In genomic region chr2:13010460-13011341, GRCm38 (mm10) we compare ENCODE assay signal across 8 mouse cellular contexts. TPM values are rescaled to one million over a fixed set of nuclear protein-coding genes. Genes with fewer than 3 reads are reported as not detected.
DNase-seq lines count a peak whose midpoint lies in the region; ATAC-seq and TF ChIP-seq lines count a peak whose summit lies in the region.

No protein-coding gene starts in this region.

- H3K4me1 ChIP-seq in forebrain, embryonic 11.5 days (replicated peaks; ENCODE audit: control insufficient read depth, insufficient read depth, low read length) = peaks cover 6% of the 10 kb centered on the region; the same call in 1 of the 2 replicates
- peaks cover 24% of the 10 kb centered on the region for H3K4me1 ChIP-seq in heart, postnatal 0 days (ENCODE audit: control insufficient read depth, insufficient read depth)
- peaks cover 2% of the 10 kb centered on the region for H3K4me1 ChIP-seq in liver, embryonic 16.5 days (ENCODE audit: control insufficient read depth, low read depth, low read length)

- H3K27ac ChIP-seq in forebrain, embryonic 11.5 days (ENCODE audit: low read depth, low read length) = no peak overlapping the region
- no peak overlapping the region for H3K27ac ChIP-seq in heart, postnatal 0 days (ENCODE audit: low read depth)
- H3K27ac ChIP-seq in liver, embryonic 16.5 days (ENCODE audit: low read length) = no peak overlapping the region

- peak; percentile 22 for DNase-seq in urinary bladder, adult 2 months (ENCODE audit: low spot score)
- no peak for DNase-seq in urinary bladder, postnatal 10 days (ENCODE audit: low spot score)
- DNase-seq in forebrain, embryonic 11.5 days (ENCODE audit: low spot score) = peak; percentile 80
- DNase-seq in heart, postnatal 0 days (ENCODE audit: low spot score) = no peak
- peak; percentile 35 to 61 for DNase-seq in kidney, postnatal 25 days
- DNase-seq in retina, embryonic 14.5 days (ENCODE audit: low spot score) = peak; percentile 62
- DNase-seq in T-cell, adult 2 months (ENCODE audit: low spot score) = no peak

- WGBS in forebrain, embryonic 11.5 days = under 1% methylated on average over 73 of the region's 75 CpGs
- WGBS in heart, postnatal 0 days = under 1% methylated on average over 69 of the region's 75 CpGs
- 1% methylated on average over 74 of the region's 75 CpGs for WGBS in liver, embryonic 16.5 days (ENCODE audit: insufficient replicate concordance)

- no peaks in the 10 kb centered on the region for H3K9me3 ChIP-seq in forebrain, embryonic 11.5 days (ENCODE audit: control insufficient read depth, low read length)
- no peaks in the 10 kb centered on the region for H3K9me3 ChIP-seq in heart, postnatal 0 days (replicated peaks; ENCODE audit: control insufficient read depth, low read length)
- no peaks in the 10 kb centered on the region for H3K9me3 ChIP-seq in liver, embryonic 16.5 days (replicated peaks; ENCODE audit: control insufficient read depth, low read length)

- H3K4me2 ChIP-seq in forebrain, embryonic 11.5 days (ENCODE audit: low read depth, low read length, severe bottlenecking) = peak overlapping the region; percentile 99
- peak overlapping the region; percentile 99 for H3K4me2 ChIP-seq in heart, postnatal 0 days (ENCODE audit: low read depth, low read length)
- peak overlapping the region; percentile 76 for H3K4me2 ChIP-seq in liver, embryonic 16.5 days (ENCODE audit: low read depth, low read length)

- peaks cover 40% of the 10 kb centered on the region for H3K27me3 ChIP-seq in forebrain, embryonic 11.5 days (ENCODE audit: control insufficient read depth, insufficient read depth, low read length)
- H3K27me3 ChIP-seq in heart, postnatal 0 days (ENCODE audit: control insufficient read depth, insufficient read depth, low read length) = peaks cover 26% of the 10 kb centered on the region
- peaks cover 47% of the 10 kb centered on the region for H3K27me3 ChIP-seq in liver, embryonic 16.5 days (ENCODE audit: control insufficient read depth, insufficient read depth, low read depth, low read length)

- peak overlapping the region; percentile 50 for H3K9ac ChIP-seq in forebrain, embryonic 11.5 days (ENCODE audit: low read length)
- peak overlapping the region; percentile 40; the same call in 1 of the 2 replicates for H3K9ac ChIP-seq in heart, postnatal 0 days (replicated peaks; ENCODE audit: low read depth, low read length)
- H3K9ac ChIP-seq in liver, embryonic 16.5 days (ENCODE audit: low read depth, low read length) = no peak overlapping the region

- TF ChIP-seq CTCF in heart, postnatal 0 days (IDR thresholded peaks at IDR 0.05; ENCODE audit: low read depth) = peak; percentile 33; the same call in 1 of the 2 replicates

- ATAC-seq in forebrain, embryonic 11.5 days (replicated peaks; ENCODE audit: low FRiP score) = peak; percentile 66
- peak; percentile 77 for ATAC-seq in heart, postnatal 0 days (ENCODE audit: insufficient read depth, low read depth)
- ATAC-seq in liver, embryonic 16.5 days (ENCODE audit: low read depth) = peak; percentile 45

- no peak for TF ChIP-seq EP300 in heart, postnatal 0 days (IDR thresholded peaks at IDR 0.05; ENCODE audit: low read depth)

- H3K4me3 ChIP-seq in forebrain, embryonic 11.5 days (ENCODE audit: low read depth, low read length) = peak overlapping the region; percentile 51
- H3K4me3 ChIP-seq in heart, postnatal 0 days (ENCODE audit: low read depth, low read length) = peak overlapping the region; percentile 62
- peak overlapping the region; percentile 55 for H3K4me3 ChIP-seq in liver, embryonic 16.5 days (ENCODE audit: low read depth, low read length)

- H3K36me3 ChIP-seq in forebrain, embryonic 11.5 days (ENCODE audit: control insufficient read depth, insufficient read depth, low read length) = no peaks in the 10 kb centered on the region
- H3K36me3 ChIP-seq in heart, postnatal 0 days (replicated peaks; ENCODE audit: control insufficient read depth, insufficient read depth, low read length) = no peaks in the 10 kb centered on the region
- H3K36me3 ChIP-seq in liver, embryonic 16.5 days (ENCODE audit: control insufficient read depth, insufficient read depth) = no peaks in the 10 kb centered on the region

RNA-seq across cellular contexts. Expression of gene C1ql3, which starts 0.9 kb away (rescaled TPM):
- 0.47 and 0.62 TPM in 2 replicates for polyA plus RNA-seq in urinary bladder, adult 2 months (2012; rRNA removed)
- 0.20 and 0.32 TPM in 2 replicates for polyA plus RNA-seq in forebrain, embryonic 11.5 days (2014; fragmentation: Nextera tagmentation; extraction: Ambion mirVana)
- 0.89 TPM in 1 of 2 replicates, not detected in the other for total RNA-seq in heart, postnatal 0 days (2014; rRNA removed; ENCODE audit: low replicate concordance)
- 0.10 and 0.14 TPM in 2 replicates for polyA plus RNA-seq in heart, postnatal 0 days (2015; fragmentation: Nextera tagmentation; extraction: Ambion mirVana)
- 0.13 and 0.17 TPM in 2 replicates for polyA plus RNA-seq in liver, embryonic 16.5 days (2015; fragmentation: Nextera tagmentation; extraction: Ambion mirVana)

Comparison
In these comparisons a context has a peak if more than half of its experiments do, and no peak if none do; other contexts are left out.
1. DNase-seq: peak in urinary bladder, adult 2 months (single experiment), forebrain, embryonic 11.5 days (single experiment), kidney, postnatal 25 days (2 of 2) and retina, embryonic 14.5 days (single experiment); none in urinary bladder, postnatal 10 days (single experiment), heart, postnatal 0 days (single experiment) and T-cell, adult 2 months (single experiment).
2. Peak in every context shown above with its lines, with median percentiles within 50 percentile points of each other: ATAC-seq, H3K4me2 ChIP-seq and H3K4me3 ChIP-seq.